Mouse (Mus musculus): ENCODE results near the gene Ccdc88a. TPM values are rescaled to one million over a fixed set of nuclear protein-coding genes. Genes with fewer than 3 reads are reported as not detected.
"Not testable (repeated sequence)": the region's sequence is repeated elsewhere in the genome, so short reads cannot be mapped to it uniquely, and the experiment has no call there.

The Ccdc88a gene
- total RNA-seq, 4 experiments from 2014 or later, result 10.8 to 17.4 (median 13.8) TPM

DNA sequence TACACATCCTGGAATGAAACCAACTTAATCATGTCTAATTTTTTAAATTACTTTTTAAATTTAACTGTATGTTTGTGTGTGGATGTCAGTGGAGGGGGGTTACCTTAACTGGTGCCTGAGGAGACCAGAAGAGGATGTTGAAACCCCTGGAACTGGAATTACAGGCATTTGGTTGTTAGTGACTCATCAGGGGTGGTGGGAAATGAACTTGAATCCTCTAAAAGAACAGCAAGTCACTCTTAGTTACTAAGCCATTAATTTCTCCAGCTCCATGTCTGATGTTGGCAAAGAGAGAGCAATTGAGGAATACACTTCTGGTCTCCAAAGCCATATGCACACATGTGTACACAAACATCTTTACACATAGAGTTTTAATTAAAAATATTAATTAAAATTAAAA, 101.2 kb downstream of the Ccdc88a start:
- no peak for DNase-seq

DNA sequence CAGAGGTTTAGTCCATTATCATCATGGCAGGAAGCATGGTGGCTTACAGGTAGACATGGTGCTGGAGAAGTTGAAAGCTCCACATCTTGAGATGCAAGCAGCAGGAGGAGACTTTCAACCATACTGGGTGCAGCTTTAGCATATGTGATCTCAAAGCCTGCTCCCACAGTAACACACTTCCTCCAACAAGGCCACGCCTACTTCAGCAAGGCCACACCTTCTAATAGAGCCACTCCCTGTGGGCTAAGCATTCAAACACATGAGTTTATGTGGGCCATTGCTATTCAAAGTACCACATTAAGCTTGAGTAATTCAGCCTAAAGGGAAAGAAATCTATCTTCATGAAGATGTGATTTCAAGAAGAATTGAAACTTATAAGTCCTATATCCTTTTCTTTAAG, 119.7 kb downstream of the Ccdc88a start:
- DNase-seq, result no peak

DNA sequence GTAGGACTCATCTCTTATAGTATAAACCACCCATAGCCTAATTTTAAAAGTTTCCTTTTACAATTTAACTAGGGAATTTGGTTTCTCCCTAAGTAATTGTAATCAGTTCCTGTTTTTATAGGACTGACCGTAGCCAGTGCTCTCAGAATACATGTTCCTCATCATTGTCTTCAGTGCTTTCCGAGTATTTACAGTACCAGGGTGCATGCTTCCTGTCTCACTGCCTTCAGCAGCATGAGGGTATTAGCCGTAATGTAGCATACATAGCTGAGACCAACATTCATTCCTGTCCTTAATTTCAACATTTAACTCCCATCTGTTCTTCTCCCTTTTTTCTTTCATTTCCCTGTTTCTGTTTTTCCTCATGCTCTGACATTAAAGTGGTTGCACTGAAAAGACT, 123.5 kb downstream of the Ccdc88a start:
- no peak for DNase-seq

- DNase-seq, result no peak
These were observed 130.8 kb downstream of the Ccdc88a start for GRCm38 (mm10) chr11:29503948-29504893.

DNA sequence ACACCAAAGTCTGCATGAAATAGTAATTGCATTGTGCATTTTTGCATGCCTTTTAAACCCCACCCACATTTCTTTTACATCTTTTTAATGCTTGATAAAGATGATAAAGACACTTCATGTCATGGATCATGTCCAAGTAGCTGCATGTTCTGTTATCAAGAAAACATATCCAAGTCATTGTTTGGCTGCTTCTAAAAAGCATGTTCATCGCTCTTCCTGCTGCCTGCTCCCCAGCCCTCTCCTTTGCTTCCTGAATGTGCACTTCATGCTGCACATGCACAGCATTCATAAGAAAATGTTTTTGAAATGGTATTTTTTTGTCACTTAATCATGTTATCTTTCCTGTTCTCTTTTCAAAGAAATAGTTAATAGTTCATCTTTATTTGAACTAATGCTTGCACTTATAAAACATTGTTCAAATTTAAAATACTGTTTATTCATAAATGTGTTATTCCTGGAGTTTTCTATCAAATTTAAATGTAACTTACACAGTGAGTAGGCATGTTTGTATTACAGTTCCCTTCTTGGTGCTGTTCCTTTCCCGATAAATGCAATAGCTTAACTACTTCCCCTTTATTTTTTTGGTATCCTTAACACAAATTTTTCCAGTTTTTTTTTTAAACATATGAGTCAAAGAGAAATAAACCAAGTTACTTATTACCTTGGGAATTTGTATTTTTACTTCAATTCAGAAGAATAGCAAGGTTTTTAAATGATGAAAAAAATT, 131.6 kb downstream of the Ccdc88a start:
- DNase-seq, result no peak

DNA sequence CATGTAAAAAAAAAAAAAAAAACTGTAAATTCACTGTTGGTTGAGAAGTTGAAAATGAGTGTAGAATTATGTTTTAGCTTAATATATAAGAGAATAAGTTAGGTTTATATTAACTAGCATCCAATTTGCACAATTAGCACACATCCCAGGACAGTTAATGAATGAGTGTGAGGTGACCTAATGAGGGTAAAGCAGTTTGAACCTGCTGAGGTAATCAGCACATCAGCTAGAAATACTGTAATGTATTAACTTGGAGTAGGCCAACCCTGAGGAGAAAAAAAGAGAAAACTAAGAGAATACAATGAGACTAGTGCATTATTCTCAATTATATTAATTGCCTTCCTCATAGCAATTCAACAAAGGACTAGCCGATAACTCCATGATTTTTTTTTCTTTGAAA, 136.0 kb downstream of the Ccdc88a start:
- DNase-seq, result no peak

- no peak for DNase-seq
These were observed 139.5 kb downstream of the Ccdc88a start for GRCm38 (mm10) chr11:29512818-29513535.

- DNase-seq, result no peak
These were observed 140.8 kb downstream of the Ccdc88a start for GRCm38 (mm10) chr11:29514325-29514681.

DNA sequence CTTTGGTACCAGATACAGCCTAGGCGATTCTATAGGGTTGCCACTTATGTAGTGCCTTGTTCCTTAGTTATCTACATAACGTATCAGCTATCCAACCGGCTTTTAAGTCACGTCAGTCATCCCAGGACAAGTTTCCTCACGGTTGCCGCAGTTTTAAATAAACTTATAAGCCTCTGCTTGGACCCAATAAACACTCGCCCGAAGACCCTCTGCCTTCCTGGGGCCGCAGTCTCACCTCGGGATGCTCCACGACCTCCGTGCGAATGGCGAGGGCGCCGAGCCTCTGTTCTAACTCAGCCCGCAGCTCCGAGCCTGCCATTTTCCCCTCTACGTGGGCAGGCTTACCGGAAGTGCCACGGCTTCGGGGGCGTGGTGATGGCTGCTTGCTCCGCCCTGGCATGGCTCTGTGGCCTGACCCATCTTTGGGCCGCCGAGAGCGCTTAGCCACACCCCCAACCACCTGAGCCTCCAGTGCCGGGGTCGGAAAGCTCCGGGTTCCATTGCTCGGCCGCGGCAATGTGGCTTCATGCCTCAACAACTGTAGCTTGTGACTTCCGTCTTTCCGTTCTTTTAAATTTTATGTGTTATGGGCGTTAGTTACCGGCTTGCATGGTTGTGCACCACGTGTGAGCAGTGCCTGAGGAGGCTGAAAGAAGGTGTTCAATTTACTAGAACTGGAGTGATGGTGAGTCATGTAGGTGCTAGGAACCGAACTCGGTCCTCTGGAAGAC, 141.4 kb downstream of the Ccdc88a start, which contains the start of gene Prorsd1:
TSS of gene Prorsd1 (minus strand) at position 352 of the 731 bp plus-strand sequence.
- DNase-seq, result peak; percentile 88

GRCm38 (mm10) chr11:29525988-29526794, 152.7 kb downstream of the Ccdc88a start, which contains the start of gene Mtif2:
Gene Mtif2, plus strand, starts transcription at chr11:29526408.
- peak; percentile 68 for DNase-seq

GRCm38 (mm10) chr11:29538201-29538600, 164.7 kb downstream of the Ccdc88a start:
- no peak for DNase-seq

- no peak for DNase-seq
These were observed 170.9 kb downstream of the Ccdc88a start for GRCm38 (mm10) chr11:29544225-29544945.

- not testable (repeated sequence) for DNase-seq
These were observed 171.8 kb downstream of the Ccdc88a start for GRCm38 (mm10) chr11:29545150-29545752.

GRCm38 (mm10) chr11:29546297-29546696, 172.8 kb downstream of the Ccdc88a start:
- not testable (repeated sequence) for DNase-seq

GRCm38 (mm10) chr11:29546762-29547161, 173.3 kb downstream of the Ccdc88a start:
- no peak for DNase-seq

DNA sequence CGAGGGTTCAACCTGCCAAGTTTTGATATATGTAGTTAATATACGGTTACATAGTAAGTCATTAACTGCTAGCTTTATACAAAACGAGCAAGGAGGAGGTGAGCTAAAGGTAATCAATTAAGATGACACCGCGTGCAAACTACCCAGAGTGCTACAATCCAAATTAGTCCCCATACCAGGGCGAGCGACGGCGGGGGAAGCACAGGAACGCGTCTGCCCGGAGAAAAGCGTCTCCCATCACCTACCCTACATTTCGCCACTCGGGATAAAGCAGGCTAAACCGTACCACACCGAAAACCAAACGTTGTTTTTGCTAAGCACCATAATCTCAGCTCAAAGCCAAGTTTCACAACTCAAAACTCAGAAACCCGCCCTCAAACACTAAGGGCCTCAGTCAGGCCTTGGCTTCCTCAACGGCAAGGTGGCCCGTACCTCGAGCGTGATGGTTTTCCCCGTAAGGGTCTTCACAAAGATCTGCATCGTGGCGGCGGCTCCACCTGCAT, 173.8 kb downstream of the Ccdc88a start:
- DNase-seq, result no peak

DNA sequence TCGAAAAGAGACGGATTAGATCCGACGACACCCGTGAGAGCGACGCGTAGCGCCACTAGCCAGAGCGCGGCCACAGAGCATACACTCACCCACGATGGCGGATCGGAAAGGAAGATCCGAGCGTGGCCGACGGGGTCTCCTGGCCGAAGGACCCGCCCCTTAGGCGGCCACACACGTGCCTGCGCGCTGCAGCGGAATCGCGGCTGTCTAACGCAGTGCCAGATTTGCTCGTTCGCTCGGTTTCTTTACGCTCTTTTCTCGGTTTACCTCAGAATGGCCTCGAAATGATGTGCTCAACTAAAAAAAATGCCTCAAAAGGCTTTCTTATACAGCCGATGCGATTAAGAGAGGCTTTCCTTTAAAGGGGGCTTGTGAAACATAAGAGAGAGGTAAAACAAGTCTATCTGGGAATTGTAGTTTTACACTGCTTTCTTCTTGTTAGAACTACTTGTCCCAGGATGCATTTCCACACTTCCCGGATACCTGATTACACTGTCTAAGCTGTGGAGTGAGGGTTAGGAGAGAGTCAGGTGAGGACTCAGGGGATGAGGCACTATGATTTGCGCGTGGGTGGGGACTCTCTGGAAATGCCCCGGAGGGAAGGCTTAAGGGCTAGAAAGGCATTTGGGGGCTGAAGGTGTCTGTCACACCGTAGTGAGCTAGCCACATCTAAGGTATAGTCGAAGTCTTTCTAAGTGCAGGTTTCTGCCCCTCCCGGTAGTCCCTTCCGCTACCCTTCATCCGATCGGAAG, 174.5 kb downstream of the Ccdc88a start, which contains the start of the genes Clhc1 and Rps27a:
TSS of gene Clhc1 (plus strand) at position 199 of the 752 bp plus-strand sequence.
TSS of gene Rps27a (minus strand) at position 358 of the 752 bp plus-strand sequence.
- DNase-seq, result peak; percentile 85
